Mouse (Mus musculus): ENCODE results near the gene Defb28. TPM values are rescaled to one million over a fixed set of nuclear protein-coding genes. Genes with fewer than 3 reads are reported as not detected.

The Defb28 gene
- total RNA-seq, 1 experiment, result not detected

DNA sequence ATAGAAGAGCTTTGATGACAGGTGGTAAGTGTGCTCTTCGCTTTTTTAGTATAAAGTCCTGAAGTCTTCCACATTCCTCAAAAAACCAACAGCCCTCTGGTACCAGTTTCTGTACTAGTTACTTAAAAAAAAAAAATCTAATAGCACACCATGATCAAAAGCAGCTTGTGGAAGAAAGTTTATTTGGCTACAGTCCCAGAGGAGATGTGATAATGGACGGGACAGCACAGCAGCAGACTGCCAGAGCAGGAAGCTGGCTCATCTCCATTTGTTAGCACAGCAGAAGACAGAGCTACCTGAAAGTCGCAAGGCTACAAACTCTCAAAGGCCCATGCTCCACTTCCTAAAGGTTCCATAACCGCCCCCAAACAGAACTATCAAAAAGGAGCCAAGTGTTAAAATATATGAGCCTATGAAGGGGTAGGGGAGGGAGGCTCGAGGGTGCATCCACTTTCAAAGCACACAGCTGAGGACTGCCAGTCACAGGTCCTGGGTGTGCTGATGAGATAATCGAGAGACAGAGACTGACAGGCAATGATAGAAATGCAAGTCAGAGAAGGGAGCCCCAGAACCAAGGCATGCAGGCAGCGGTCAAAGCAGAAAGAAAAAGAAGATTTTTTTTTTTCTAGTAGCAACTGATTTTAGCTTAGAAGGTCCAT, 17.7 kb upstream of the Defb28 start:
- H3K36me3 ChIP-seq (ENCODE audit: control insufficient read depth, insufficient read depth, low read length, poor library complexity, severe bottlenecking), result no peaks in the 10 kb centered on the region
- no peak overlapping the region for H3K4me3 ChIP-seq (ENCODE audit: insufficient read depth in 1 of 2, low read depth in 1 of 2, low read length in 2 of 2, poor library complexity in 1 of 2, severe bottlenecking in 1 of 2)
- no peak for TF ChIP-seq MAFK (IDR thresholded peaks at IDR 0.05; ENCODE audit: insufficient read depth, low read depth, low read length)
- no peak for TF ChIP-seq ZNF384 (IDR thresholded peaks at IDR 0.05; ENCODE audit: low read depth, low read length)
- no peak for TF ChIP-seq CHD2 (IDR thresholded peaks at IDR 0.05; ENCODE audit: low read depth, low read length)
- no peak for TF ChIP-seq ZC3H11A (IDR thresholded peaks at IDR 0.05; ENCODE audit: borderline replicate concordance, low read depth, low read length)
- TF ChIP-seq HCFC1 (IDR thresholded peaks at IDR 0.05; ENCODE audit: borderline replicate concordance, insufficient read depth, low read length), result no peak
- no peak overlapping the region for H3K27ac ChIP-seq (ENCODE audit: insufficient read depth, low read depth, low read length, poor library complexity, severe bottlenecking)
- H3K9me3 ChIP-seq (ENCODE audit: control insufficient read depth, insufficient read depth, low read depth, low read length), result no peaks in the 10 kb centered on the region
- in situ Hi-C loops (cut with MboI; ENCODE audit: low sequenced_read_pairs in 2 of 2, unreplicated experiment in 2 of 2), result no loop called here
- no peak for DNase-seq (ENCODE audit: low read depth, low spot score)
- no peaks in the 10 kb centered on the region for H3K4me1 ChIP-seq (ENCODE audit: control insufficient read depth in 2 of 2, insufficient read depth in 2 of 2, low read length in 2 of 2, poor library complexity in 1 of 2)
- no peak overlapping the region for H3K9ac ChIP-seq (ENCODE audit: insufficient read depth, low read depth, low read length, poor library complexity, severe bottlenecking)

DNA sequence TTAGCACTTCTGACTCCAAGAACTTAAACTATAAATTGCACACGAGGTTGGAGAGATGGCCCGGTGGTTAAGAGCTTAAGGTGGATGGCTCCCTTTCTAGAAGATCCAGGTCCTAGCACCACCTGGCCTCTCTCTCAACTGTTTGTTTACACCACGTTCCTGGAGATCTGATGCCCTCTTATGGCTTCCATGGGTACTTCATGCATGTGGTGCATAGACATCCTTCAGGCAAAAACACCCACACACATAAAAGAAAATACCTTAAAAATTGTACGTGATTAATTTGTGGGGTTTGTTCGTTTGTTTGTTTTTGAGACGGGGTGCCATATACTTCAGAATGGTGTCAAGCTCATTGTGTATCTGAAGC, 17.2 kb upstream of the Defb28 start:
- Histone ChIP-seq H3K36me3 (ENCODE audit: control insufficient read depth, insufficient read depth, low read length, poor library complexity, severe bottlenecking) (no peaks in the 10 kb centered on the region), H3K27ac (ENCODE audit: insufficient read depth, low read depth, low read length, poor library complexity, severe bottlenecking) (no peak overlapping the region), H3K9ac (ENCODE audit: insufficient read depth, low read depth, low read length, poor library complexity, severe bottlenecking) (no peak overlapping the region), H3K4me1 (ENCODE audit: control insufficient read depth in 2 of 2, insufficient read depth in 2 of 2, low read length in 2 of 2, poor library complexity in 1 of 2) (no peaks in the 10 kb centered on the region), H3K9me3 (ENCODE audit: control insufficient read depth, insufficient read depth, low read depth, low read length) (no peaks in the 10 kb centered on the region), H3K4me3 (ENCODE audit: insufficient read depth in 1 of 2, low read depth in 1 of 2, low read length in 2 of 2, poor library complexity in 1 of 2, severe bottlenecking in 1 of 2) (no peak overlapping the region)
- DNase-seq (ENCODE audit: low read depth, low spot score), result peak; percentile 33
- in situ Hi-C loops (cut with MboI; ENCODE audit: low sequenced_read_pairs in 2 of 2, unreplicated experiment in 2 of 2), result no loop called here
- peak; percentile 38; the same call in 1 of the 2 replicates for TF ChIP-seq ZC3H11A (IDR thresholded peaks at IDR 0.05; ENCODE audit: borderline replicate concordance, low read depth, low read length)
- TF ChIP-seq MAFK (IDR thresholded peaks at IDR 0.05; ENCODE audit: insufficient read depth, low read depth, low read length), result no peak
- no peak for TF ChIP-seq CHD2 (IDR thresholded peaks at IDR 0.05; ENCODE audit: low read depth, low read length)
- TF ChIP-seq HCFC1 (IDR thresholded peaks at IDR 0.05; ENCODE audit: borderline replicate concordance, insufficient read depth, low read length), result no peak

DNA sequence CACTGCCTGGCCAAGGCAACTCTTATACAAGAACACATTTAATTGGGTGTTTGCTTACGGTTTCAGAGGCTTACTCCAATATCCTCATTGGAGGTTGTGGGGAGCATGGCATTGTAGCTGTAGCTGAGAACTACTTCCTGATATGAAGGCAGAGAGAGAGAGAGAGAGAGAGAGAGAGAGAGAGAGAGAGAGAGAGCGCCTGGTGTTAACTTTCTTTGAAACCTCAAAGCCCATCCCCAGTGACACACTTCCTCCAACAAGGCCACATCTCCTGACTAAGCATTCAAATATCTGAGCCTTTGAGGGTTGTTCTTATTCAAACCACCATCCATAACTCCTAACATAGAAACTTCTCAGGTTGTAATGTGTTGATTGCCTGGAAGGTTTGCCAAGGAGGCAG, 14.1 kb upstream of the Defb28 start:
- no peak for DNase-seq (ENCODE audit: low read depth, low spot score)
- TF ChIP-seq CHD2 (IDR thresholded peaks at IDR 0.05; ENCODE audit: low read depth, low read length) (no peak), ZC3H11A (IDR thresholded peaks at IDR 0.05; ENCODE audit: borderline replicate concordance, low read depth, low read length) (no peak), HCFC1 (IDR thresholded peaks at IDR 0.05; ENCODE audit: borderline replicate concordance, insufficient read depth, low read length) (no peak), MAFK (IDR thresholded peaks at IDR 0.05; ENCODE audit: insufficient read depth, low read depth, low read length) (no peak), ZNF384 (IDR thresholded peaks at IDR 0.05; ENCODE audit: low read depth, low read length) (no peak)
- Histone ChIP-seq H3K27ac (ENCODE audit: insufficient read depth, low read depth, low read length, poor library complexity, severe bottlenecking) (no peak overlapping the region), H3K9ac (ENCODE audit: insufficient read depth, low read depth, low read length, poor library complexity, severe bottlenecking) (no peak overlapping the region), H3K4me1 (ENCODE audit: control insufficient read depth in 2 of 2, insufficient read depth in 2 of 2, low read length in 2 of 2, poor library complexity in 1 of 2) (no peaks in the 10 kb centered on the region), H3K4me3 (ENCODE audit: insufficient read depth in 1 of 2, low read depth in 1 of 2, low read length in 2 of 2, poor library complexity in 1 of 2, severe bottlenecking in 1 of 2) (no peak overlapping the region), H3K9me3 (ENCODE audit: control insufficient read depth, insufficient read depth, low read depth, low read length) (no peaks in the 10 kb centered on the region), H3K36me3 (ENCODE audit: control insufficient read depth, insufficient read depth, low read length, poor library complexity, severe bottlenecking) (no peaks in the 10 kb centered on the region)
- in situ Hi-C loops (cut with MboI; ENCODE audit: low sequenced_read_pairs in 2 of 2, unreplicated experiment in 2 of 2), result no loop called here

DNA sequence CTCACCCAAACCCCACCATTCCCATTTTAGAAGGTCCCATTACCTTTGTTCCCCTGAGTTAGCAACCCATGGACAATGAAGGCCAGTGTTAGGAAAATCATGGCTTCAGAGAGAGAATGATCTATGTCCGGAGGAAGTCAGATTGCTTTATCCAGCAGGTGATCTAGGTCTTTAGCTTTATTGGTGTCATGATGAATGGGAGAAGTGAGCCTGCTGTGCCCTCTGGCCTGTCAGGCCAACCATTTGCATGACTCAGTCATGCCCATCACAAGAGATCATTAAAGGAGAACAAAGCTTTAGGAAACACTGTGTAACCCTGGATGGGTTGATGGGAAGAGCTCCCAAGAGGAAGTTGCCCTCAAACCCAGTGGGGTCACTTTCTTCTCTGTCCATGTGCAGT, 6.5 kb upstream of the Defb28 start, which contains the start of gene Defb26:
Gene Defb26, minus strand, starts transcription at position 101 of the 400 bp plus-strand sequence.
- Histone ChIP-seq H3K36me3 (ENCODE audit: control insufficient read depth, insufficient read depth, low read length, poor library complexity, severe bottlenecking) (no peaks in the 10 kb centered on the region), H3K4me1 (ENCODE audit: control insufficient read depth in 2 of 2, insufficient read depth in 2 of 2, low read length in 2 of 2, poor library complexity in 1 of 2) (no peaks in the 10 kb centered on the region), H3K9ac (ENCODE audit: insufficient read depth, low read depth, low read length, poor library complexity, severe bottlenecking) (no peak within 1 kb of the TSS), H3K27ac (ENCODE audit: insufficient read depth, low read depth, low read length, poor library complexity, severe bottlenecking) (no peak within 1 kb of the TSS), H3K4me3 (ENCODE audit: insufficient read depth in 1 of 2, low read depth in 1 of 2, low read length in 2 of 2, poor library complexity in 1 of 2, severe bottlenecking in 1 of 2) (no peak within 1 kb of the TSS), H3K9me3 (ENCODE audit: control insufficient read depth, insufficient read depth, low read depth, low read length) (no peaks in the 10 kb centered on the region)
- TF ChIP-seq ZC3H11A (IDR thresholded peaks at IDR 0.05; ENCODE audit: borderline replicate concordance, low read depth, low read length), result no peak
- no peak for TF ChIP-seq HCFC1 (IDR thresholded peaks at IDR 0.05; ENCODE audit: borderline replicate concordance, insufficient read depth, low read length)
- TF ChIP-seq CHD2 (IDR thresholded peaks at IDR 0.05; ENCODE audit: low read depth, low read length), result no peak
- TF ChIP-seq MAFK (IDR thresholded peaks at IDR 0.05; ENCODE audit: insufficient read depth, low read depth, low read length), result no peak
- TF ChIP-seq ZNF384 (IDR thresholded peaks at IDR 0.05; ENCODE audit: low read depth, low read length), result no peak
- no peak for DNase-seq (ENCODE audit: low read depth, low spot score)
- in situ Hi-C loops (cut with MboI; ENCODE audit: low sequenced_read_pairs in 2 of 2, unreplicated experiment in 2 of 2), result no loop called here

All from ES-E14 (cell line).